Mouse (Mus musculus): Measurements from ENCODE around the gene Ybx2.
"Not testable (repeated sequence)": the region's sequence is repeated elsewhere in the genome, so short reads cannot be mapped to it uniquely, and the experiment has no call there.

The Ybx2 gene

GRCm38 (mm10) chr11:69914917-69915430 lies 20.6 kb upstream of the Ybx2 start:
- DNase-seq (ENCODE audit: low spot score in 2 of 2) = no peak

GRCm38 (mm10) chr11:69915667-69916627 lies 19.6 kb upstream of the Ybx2 start:
- DNase-seq (ENCODE audit: low spot score in 2 of 2) = peak in 1 of 2 experiments; percentile 6

DNA sequence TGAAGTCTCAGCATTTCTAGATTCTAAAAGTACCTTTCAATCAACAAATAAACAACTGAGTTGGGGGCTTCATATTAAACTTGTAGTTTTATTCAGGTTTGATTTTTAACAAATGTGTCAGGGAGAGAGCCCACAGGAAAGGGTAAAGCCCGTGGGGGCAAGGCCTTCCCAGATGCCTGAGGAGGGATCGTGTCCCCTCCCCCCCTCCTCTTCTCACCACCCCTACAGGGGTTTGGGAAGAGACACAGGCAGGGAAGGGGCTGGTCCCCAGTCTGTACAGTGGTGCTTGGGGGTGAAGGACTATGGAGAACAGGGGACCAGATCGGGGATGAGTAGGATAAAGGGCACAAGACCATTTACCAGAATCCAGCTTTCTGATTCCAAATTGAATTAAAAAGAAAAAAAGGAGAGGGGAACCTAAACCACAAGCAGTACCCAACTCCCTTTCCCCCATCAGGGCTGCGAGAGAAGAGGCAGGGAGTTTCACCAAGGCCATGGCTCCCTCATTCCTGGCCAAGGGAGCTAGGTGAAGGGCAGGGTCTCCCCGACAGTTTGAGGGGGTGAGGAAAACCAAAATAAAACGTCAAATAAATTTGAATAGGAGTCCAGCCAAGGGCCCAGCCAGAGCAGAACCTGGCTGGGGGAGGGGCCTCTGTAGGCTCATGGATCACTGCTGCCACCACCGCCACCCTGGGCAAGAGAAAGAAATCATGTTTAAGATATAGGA lies 18.8 kb upstream of the Ybx2 start:
- DNase-seq (ENCODE audit: low spot score in 2 of 2) = peak in 1 of 2 experiments; percentile 8

- DNase-seq (ENCODE audit: low spot score in 2 of 2) = no peak
These were observed 18.1 kb upstream of the Ybx2 start for GRCm38 (mm10) chr11:69917379-69917948.

GRCm38 (mm10) chr11:69918118-69918517 lies 17.5 kb upstream of the Ybx2 start:
- DNase-seq (ENCODE audit: low spot score in 2 of 2) = no peak

- DNase-seq (ENCODE audit: low spot score in 2 of 2) = no peak
These were observed 16.5 kb upstream of the Ybx2 start for GRCm38 (mm10) chr11:69919053-69919452.

DNA sequence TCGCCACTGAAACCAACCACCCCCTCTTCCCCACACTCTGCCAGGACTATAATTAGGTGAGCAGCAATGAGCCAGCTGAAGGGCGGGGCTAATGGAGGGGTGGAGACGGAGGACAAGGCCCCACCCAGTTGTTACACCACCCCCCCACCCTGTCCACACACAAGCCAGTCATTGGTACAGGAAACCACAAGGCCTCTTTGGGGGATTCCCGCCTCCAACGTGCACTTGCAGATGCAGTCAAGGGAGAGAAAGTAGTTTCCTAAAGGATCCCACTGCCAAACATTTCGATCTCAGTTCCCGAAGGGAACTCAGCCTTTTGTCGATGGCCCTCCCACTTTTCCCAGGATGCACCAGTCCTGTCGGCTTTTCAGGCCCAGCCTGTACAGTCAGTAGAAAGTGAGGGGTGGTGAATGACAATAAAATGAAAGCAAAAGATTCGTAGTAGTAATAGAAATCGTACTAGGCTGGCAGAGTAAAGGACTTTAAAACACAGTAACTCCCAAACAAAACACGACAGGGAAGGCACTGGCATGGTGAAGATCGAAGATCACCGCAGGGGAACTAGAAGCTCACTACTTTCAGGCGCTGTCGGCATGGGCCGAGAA lies 15.8 kb upstream of the Ybx2 start:
- peak; percentile 44 to 59 for DNase-seq (ENCODE audit: low spot score in 2 of 2)

- DNase-seq (ENCODE audit: low spot score in 2 of 2) = peak; percentile 56 to 66
These were observed 15.1 kb upstream of the Ybx2 start for GRCm38 (mm10) chr11:69920266-69921031.

DNA sequence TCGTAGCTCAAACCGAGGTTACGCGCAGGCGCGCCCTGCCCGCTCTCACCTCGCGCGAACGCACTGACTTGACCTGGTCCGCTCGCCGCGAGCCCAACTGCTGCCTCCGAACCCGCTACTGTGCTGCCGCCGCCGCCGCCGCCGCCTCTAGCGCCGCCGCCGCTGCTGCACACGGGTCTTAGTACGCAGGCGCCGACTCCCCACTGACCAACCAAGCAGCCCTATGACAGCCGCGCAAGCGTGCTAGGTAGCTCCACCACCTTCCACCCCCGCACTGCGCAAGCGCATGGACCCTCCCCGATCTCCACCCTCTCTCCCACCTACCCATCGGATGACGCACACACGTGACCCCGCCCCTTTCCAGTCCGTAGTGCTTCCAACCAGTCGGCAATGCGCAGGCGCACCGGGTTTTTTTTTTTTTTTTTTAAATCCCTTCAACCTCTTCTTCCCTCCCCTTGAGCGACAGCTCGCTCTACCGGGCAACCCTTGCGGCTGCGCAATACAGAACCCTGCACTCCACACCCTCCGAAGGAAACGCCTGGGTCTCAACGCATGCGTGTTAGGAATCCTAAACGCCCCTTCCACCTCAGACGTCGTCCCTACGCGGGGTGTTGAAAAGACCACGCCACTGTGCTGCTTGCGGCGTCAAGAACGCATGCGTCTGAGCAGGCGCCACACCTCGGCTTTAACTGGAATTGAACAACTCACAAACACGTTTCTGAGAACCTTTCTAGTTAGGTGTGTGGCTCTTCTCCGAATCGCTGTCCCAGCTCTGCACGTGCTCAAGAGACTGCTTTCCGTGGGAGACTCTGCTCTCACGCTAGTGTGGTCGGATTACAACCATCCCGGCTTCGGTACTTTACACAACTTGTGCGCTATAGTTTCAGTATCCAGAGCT lies 14.2 kb upstream of the Ybx2 start, which contains the start of gene Eif5a:
Gene Eif5a (minus strand): TSS at position 845 of the 898 bp plus-strand sequence.
- DNase-seq (ENCODE audit: low spot score in 2 of 2) = peak; percentile 100

GRCm38 (mm10) chr11:69922012-69922756 lies 13.4 kb upstream of the Ybx2 start:
- DNase-seq (ENCODE audit: low spot score in 2 of 2) = no peak

DNA sequence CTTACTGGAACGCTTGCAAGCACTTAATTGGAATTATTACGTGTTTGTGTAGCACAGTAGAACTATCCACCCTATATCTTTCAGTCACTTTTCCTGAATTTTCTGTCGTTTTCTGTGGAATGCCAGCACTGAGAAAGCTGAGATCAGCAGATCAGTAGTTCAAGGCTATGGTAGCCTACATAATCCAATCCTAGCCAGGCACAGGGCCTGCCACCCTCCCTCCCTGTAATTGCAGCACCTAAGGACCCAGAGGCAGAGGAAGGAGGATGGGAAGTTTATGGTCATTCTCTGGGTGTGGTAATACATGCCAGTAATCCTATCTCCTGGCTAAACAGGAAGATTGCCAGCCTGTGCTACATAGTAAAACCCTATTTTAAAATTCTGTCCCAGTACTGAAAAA lies 12.8 kb upstream of the Ybx2 start:
- no peak for DNase-seq (ENCODE audit: low spot score in 2 of 2)

DNA sequence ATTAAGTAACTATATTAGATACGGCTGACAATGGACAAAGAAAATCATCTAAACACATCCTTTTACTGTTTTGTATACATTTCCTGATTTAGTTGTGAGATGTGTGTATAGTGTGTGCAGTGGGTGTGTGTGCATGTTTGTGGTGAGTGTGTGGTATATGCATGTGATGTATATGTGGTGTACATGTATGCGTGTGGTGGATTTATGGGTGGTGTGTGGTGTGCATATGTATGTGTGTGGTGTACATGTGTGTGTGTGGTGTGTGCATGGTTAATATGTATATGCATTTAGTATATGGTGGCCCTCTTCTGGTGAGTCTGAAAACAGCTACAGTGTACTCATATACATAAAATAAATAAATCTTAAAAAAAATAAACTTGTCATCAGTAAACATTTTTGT lies 8.1 kb upstream of the Ybx2 start:
- no peak for DNase-seq (ENCODE audit: low spot score in 2 of 2)

GRCm38 (mm10) chr11:69929712-69930111 lies 5.9 kb upstream of the Ybx2 start:
- DNase-seq (ENCODE audit: low spot score in 2 of 2) = no peak

DNA sequence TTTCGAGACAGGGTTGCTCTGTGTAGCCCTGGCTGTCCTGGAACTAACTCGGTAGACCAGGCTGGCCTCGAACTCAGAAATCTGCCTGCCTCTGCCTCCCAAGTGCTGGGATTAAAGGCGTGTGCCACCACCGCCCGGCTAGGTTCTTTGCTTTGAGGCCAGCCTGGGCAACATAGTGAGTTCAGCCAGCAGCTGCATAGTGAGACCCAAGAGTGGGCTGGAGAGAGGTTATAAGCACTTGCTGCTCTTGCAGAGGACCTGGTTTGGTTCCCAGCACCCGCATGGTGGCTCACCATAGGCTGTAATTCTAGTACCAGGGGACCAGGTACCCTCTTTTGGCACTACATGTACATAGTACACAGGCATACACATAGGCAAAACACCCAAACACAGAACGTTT lies 5.4 kb upstream of the Ybx2 start:
- not testable (repeated sequence) for DNase-seq (ENCODE audit: low spot score in 2 of 2)

- no peak for DNase-seq (ENCODE audit: low spot score in 2 of 2)
These were observed 4.5 kb upstream of the Ybx2 start for GRCm38 (mm10) chr11:69930967-69931537.

DNA sequence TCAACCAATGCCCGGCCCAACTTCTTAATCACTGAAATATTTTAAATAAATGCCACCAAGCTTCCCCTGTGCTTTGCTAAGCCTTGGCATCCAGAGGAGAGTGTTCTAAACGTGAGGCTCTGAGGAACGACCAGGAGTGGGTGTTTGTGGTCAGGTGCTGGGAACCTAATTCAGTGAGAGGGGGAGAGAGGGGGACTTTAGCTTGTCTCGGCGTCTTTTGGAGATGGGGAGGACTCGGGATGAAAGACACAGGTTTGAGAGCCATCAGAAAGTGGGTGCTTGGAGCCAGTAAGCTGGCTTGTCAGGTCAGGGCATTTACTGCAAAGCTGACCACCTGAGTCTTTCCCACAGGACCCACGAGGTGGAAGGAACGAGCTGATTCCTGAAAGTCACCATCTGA lies 3.8 kb upstream of the Ybx2 start:
- DNase-seq (ENCODE audit: low spot score in 2 of 2) = no peak

DNA sequence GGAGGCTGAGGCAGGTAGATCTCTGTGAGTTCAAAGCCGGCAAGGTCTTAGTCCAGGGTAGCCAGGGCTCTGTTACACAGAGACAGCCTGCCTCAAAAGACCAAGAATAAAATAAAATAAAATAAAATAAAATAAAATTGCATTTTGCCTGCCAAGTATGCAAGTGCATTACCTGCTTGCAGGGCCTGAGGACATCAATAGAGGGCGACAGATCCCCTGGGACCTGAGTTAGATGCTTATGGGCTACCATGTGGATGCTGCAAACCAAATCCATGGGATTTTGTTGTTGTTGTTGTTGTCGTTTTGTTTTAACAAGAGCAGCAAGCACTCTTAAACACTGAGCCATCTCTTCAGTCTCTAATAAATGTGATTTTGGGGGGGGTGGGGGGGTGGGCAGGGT lies 3.3 kb upstream of the Ybx2 start:
- DNase-seq (ENCODE audit: low spot score in 2 of 2) = no peak

- no peak for DNase-seq (ENCODE audit: low spot score in 2 of 2)
These were observed 2.5 kb upstream of the Ybx2 start for GRCm38 (mm10) chr11:69933066-69933465.

- DNase-seq (ENCODE audit: low spot score in 2 of 2) = peak; percentile 63 to 86
These were observed 1.4 kb upstream of the Ybx2 start for GRCm38 (mm10) chr11:69934169-69934568.
